Comparison of ENCODE assay signal across 9 mouse cellular contexts in genomic region chr11:70649185-70649734, GRCm38 (mm10). TPM values are rescaled to one million over a fixed set of nuclear protein-coding genes. Genes with fewer than 3 reads are reported as not detected.
DNase-seq lines count a peak whose midpoint lies in the region; ATAC-seq and TF ChIP-seq lines count a peak whose summit lies in the region.
"Had no signal": no experiment of that assay in that cellular context is flagged by ENCODE, and none has a peak within 500 bp of the region (broad histone marks: within the 10 kb centered on the region; RNA-seq: fewer than 3 reads in every experiment).

No protein-coding gene starts in this region.

- H3K9me3 ChIP-seq in heart, embryonic 13.5 days: no peaks in the 10 kb centered on the region
- H3K9me3 ChIP-seq in limb, embryonic 10.5 days (replicated peaks): no peaks in the 10 kb centered on the region
- H3K9me3 ChIP-seq in stomach, embryonic 16.5 days (replicated peaks; ENCODE audit: control insufficient read depth, low read length): no peaks in the 10 kb centered on the region

- ATAC-seq in heart, embryonic 13.5 days (ENCODE audit: extremely low read depth, insufficient number of reproducible peaks, low FRiP score, low TSS enrichment): no peak
- no peak for ATAC-seq in stomach, embryonic 16.5 days (ENCODE audit: insufficient read depth, low FRiP score)

- WGBS in heart, embryonic 13.5 days: 80% methylated on average over 8 of the region's 8 CpGs
- WGBS in spleen, adult 2 months: 69% methylated on average over 8 of the region's 8 CpGs
- 76% methylated on average over 8 of the region's 8 CpGs for WGBS in limb, embryonic 10.5 days
- 79% methylated on average over 8 of the region's 8 CpGs for WGBS in stomach, embryonic 16.5 days

- TF ChIP-seq CTCF in spleen, adult 2 months (IDR thresholded peaks at IDR 0.05; ENCODE audit: extremely low read depth, insufficient read depth, insufficient read length, insufficient replicate concordance): no peak

- intact Hi-C loops in heart, postnatal 10 days (cut with DNase I): no loop called here
- intact Hi-C loops in gastrocnemius, postnatal 14 days (cut with DNase I; ENCODE audit: low total_unique reads): no loop called here

- peak overlapping the region; percentile 77 for H3K4me3 ChIP-seq in heart, embryonic 13.5 days
- peak overlapping the region; percentile 80; the same call in 1 of the 2 replicates for H3K4me3 ChIP-seq in spleen, adult 2 months (ENCODE audit: extremely low read depth, insufficient read depth, insufficient read length)
- peak overlapping the region; percentile 80; the same call in 1 of the 2 replicates for H3K4me3 ChIP-seq in limb, embryonic 10.5 days
- no peak overlapping the region for H3K4me3 ChIP-seq in stomach, embryonic 16.5 days (replicated peaks; ENCODE audit: low read length)

- H3K4me1 ChIP-seq in heart, embryonic 13.5 days: peaks cover 68% of the 10 kb centered on the region
- H3K4me1 ChIP-seq in spleen, adult 2 months (ENCODE audit: control insufficient read depth, insufficient read depth, insufficient read length): peaks cover 20% of the 10 kb centered on the region; the same call in 1 of the 2 replicates
- H3K4me1 ChIP-seq in limb, embryonic 10.5 days: peaks cover 63% of the 10 kb centered on the region
- peaks cover 57% of the 10 kb centered on the region for H3K4me1 ChIP-seq in stomach, embryonic 16.5 days (ENCODE audit: control insufficient read depth, insufficient read depth, low read length)

- H3K36me3 ChIP-seq in heart, embryonic 13.5 days: peaks cover 63% of the 10 kb centered on the region
- H3K36me3 ChIP-seq in spleen, adult 2 months (ENCODE audit: control insufficient read depth, insufficient read depth, low read length): peaks cover 53% of the 10 kb centered on the region
- H3K36me3 ChIP-seq in limb, embryonic 10.5 days: peaks cover 73% of the 10 kb centered on the region
- H3K36me3 ChIP-seq in stomach, embryonic 16.5 days (ENCODE audit: control insufficient read depth, insufficient read depth, low read length): peaks cover 24% of the 10 kb centered on the region

- peak overlapping the region; percentile 96; the same call in 1 of the 2 replicates for H3K9ac ChIP-seq in heart, embryonic 13.5 days
- H3K9ac ChIP-seq in stomach, embryonic 16.5 days (ENCODE audit: low read length): no peak overlapping the region

- H3K27ac ChIP-seq in heart, embryonic 13.5 days (replicated peaks): no peak overlapping the region
- peak overlapping the region; percentile 57 for H3K27ac ChIP-seq in spleen, adult 2 months (ENCODE audit: insufficient read depth, low read length)
- H3K27ac ChIP-seq in limb, embryonic 10.5 days: no peak overlapping the region
- H3K27ac ChIP-seq in stomach, embryonic 16.5 days (ENCODE audit: low read length): 0 out of 2 replicates have a peak overlapping the region, but pooled peaks have one; percentile 71

- no peaks in the 10 kb centered on the region for H3K27me3 ChIP-seq in heart, embryonic 13.5 days (replicated peaks)
- H3K27me3 ChIP-seq in spleen, adult 2 months (ENCODE audit: control insufficient read depth, insufficient read depth, low read length): no peaks in the 10 kb centered on the region
- H3K27me3 ChIP-seq in limb, embryonic 10.5 days (ENCODE audit: low read depth, poor library complexity, severe bottlenecking): no peaks in the 10 kb centered on the region
- H3K27me3 ChIP-seq in stomach, embryonic 16.5 days (ENCODE audit: control insufficient read depth, insufficient read depth, low read length): no peaks in the 10 kb centered on the region

- no peak for TF ChIP-seq POLR2A in spleen, adult 2 months (IDR thresholded peaks at IDR 0.05; ENCODE audit: low read depth, low read length)

- no peak for DNase-seq in heart, postnatal 10 days
- DNase-seq in spleen, adult 2 months (ENCODE audit: low read depth in 1 of 2, low spot score in 2 of 2): no peak
- no peak for DNase-seq in spleen, postnatal 14 days (ENCODE audit: low spot score in 2 of 2)
- no peak for DNase-seq in limb, embryonic 10.5 days (ENCODE audit: low spot score)
- DNase-seq in urinary bladder, postnatal 4 days (ENCODE audit: low spot score in 2 of 2): no peak
- DNase-seq in gastrocnemius, postnatal 14 days: no peak
- DNase-seq: lung, postnatal 4 days had no signal

- peak overlapping the region; percentile 99 for H3K4me2 ChIP-seq in heart, embryonic 13.5 days
- peak overlapping the region; percentile 87 for H3K4me2 ChIP-seq in stomach, embryonic 16.5 days (ENCODE audit: low read depth, low read length)

RNA-seq across cellular contexts. Expression of gene Slc25a11, which starts 2.0 kb away (rescaled TPM):
- 234 and 262 TPM in 2 replicates for polyA plus RNA-seq in heart, embryonic 13.5 days (2015; fragmentation: Nextera tagmentation; extraction: Ambion mirVana)
- total RNA-seq in heart, postnatal 10 days (2021): 100 to 1,000 TPM; 378 to 381 TPM
- polyA plus RNA-seq in spleen, adult 2 months (2012; rRNA removed): 73.0 and 78.7 TPM in 2 replicates
- 136 and 160 TPM in 2 replicates for polyA plus RNA-seq in limb, embryonic 10.5 days (2016; fragmentation: Nextera tagmentation; extraction: Ambion mirVana)
- polyA plus RNA-seq in stomach, embryonic 16.5 days (2015; fragmentation: Nextera tagmentation; extraction: Ambion mirVana): 163 and 169 TPM in 2 replicates
- total RNA-seq in gastrocnemius, postnatal 14 days (2021): 100 to 1,000 TPM; 278 to 315 TPM

RNA-seq across cellular contexts. Expression of gene Rnf167, which starts 2.2 kb away (rescaled TPM):
- polyA plus RNA-seq in heart, embryonic 13.5 days (2015; fragmentation: Nextera tagmentation; extraction: Ambion mirVana): 66.3 and 73.8 TPM in 2 replicates
- total RNA-seq in heart, postnatal 10 days (2021): 10 to 100 TPM; 50.2 to 50.4 TPM
- polyA plus RNA-seq in spleen, adult 2 months (2012; rRNA removed): 137 and 158 TPM in 2 replicates
- 85.0 and 104 TPM in 2 replicates for polyA plus RNA-seq in limb, embryonic 10.5 days (2016; fragmentation: Nextera tagmentation; extraction: Ambion mirVana)
- 104 and 111 TPM in 2 replicates for polyA plus RNA-seq in stomach, embryonic 16.5 days (2015; fragmentation: Nextera tagmentation; extraction: Ambion mirVana)
- total RNA-seq in gastrocnemius, postnatal 14 days (2021): 10 to 100 TPM; 34.9 to 35.7 TPM

RNA-seq across cellular contexts. Expression of gene Pfn1, which starts 5.2 kb away (rescaled TPM):
- 1,587 and 1,588 TPM in 2 replicates for polyA plus RNA-seq in heart, embryonic 13.5 days (2015; fragmentation: Nextera tagmentation; extraction: Ambion mirVana)
- 100 to 1,000 TPM; 456 to 499 TPM for total RNA-seq in heart, postnatal 10 days (2021)
- polyA plus RNA-seq in spleen, adult 2 months (2012; rRNA removed): 2,122 and 3,201 TPM in 2 replicates
- polyA plus RNA-seq in limb, embryonic 10.5 days (2016; fragmentation: Nextera tagmentation; extraction: Ambion mirVana): 2,132 and 2,568 TPM in 2 replicates
- polyA plus RNA-seq in stomach, embryonic 16.5 days (2015; fragmentation: Nextera tagmentation; extraction: Ambion mirVana): 1,820 and 1,821 TPM in 2 replicates
- 100 to 1,000 TPM; 340 to 388 TPM for total RNA-seq in gastrocnemius, postnatal 14 days (2021)

RNA-seq across cellular contexts. Expression of gene Eno3, which starts 7.7 kb away (rescaled TPM):
- 273 and 322 TPM in 2 replicates for polyA plus RNA-seq in heart, embryonic 13.5 days (2015; fragmentation: Nextera tagmentation; extraction: Ambion mirVana)
- total RNA-seq in heart, postnatal 10 days (2021): 1,000 to 10,000 TPM; 1,599 to 1,711 TPM
- 15.3 and 20.0 TPM in 2 replicates for polyA plus RNA-seq in spleen, adult 2 months (2012; rRNA removed)
- 67.8 and 75.6 TPM in 2 replicates for polyA plus RNA-seq in limb, embryonic 10.5 days (2016; fragmentation: Nextera tagmentation; extraction: Ambion mirVana)
- 19.3 and 126 TPM in 2 replicates for polyA plus RNA-seq in stomach, embryonic 16.5 days (2015; fragmentation: Nextera tagmentation; extraction: Ambion mirVana)
- 1,000 to 10,000 TPM; 6,763 to 7,262 TPM for total RNA-seq in gastrocnemius, postnatal 14 days (2021)

RNA-seq across cellular contexts. Expression of gene Gp1ba, which starts 10.3 kb away (rescaled TPM):
- polyA plus RNA-seq in heart, embryonic 13.5 days (2015; fragmentation: Nextera tagmentation; extraction: Ambion mirVana): 0.86 and 1.0 TPM in 2 replicates
- total RNA-seq in heart, postnatal 10 days (2021): under 1 TPM; 0.17 to 0.43 TPM
- polyA plus RNA-seq in spleen, adult 2 months (2012; rRNA removed): 6.8 and 9.3 TPM in 2 replicates
- polyA plus RNA-seq in limb, embryonic 10.5 days (2016; fragmentation: Nextera tagmentation; extraction: Ambion mirVana): 0.18 and 0.75 TPM in 2 replicates
- 0.16 and 0.19 TPM in 2 replicates for polyA plus RNA-seq in stomach, embryonic 16.5 days (2015; fragmentation: Nextera tagmentation; extraction: Ambion mirVana)
- total RNA-seq in gastrocnemius, postnatal 14 days (2021): under 1 TPM in 1 of 2 experiments, not detected in 1; 0.08 TPM

Comparison
In these comparisons a context has a peak if more than half of its experiments do, and no peak if none do; other contexts are left out.
1. H3K27ac ChIP-seq: peak in spleen, adult 2 months (single experiment) and stomach, embryonic 16.5 days (single experiment); none in heart, embryonic 13.5 days (single experiment) and limb, embryonic 10.5 days (single experiment).